Mouse (Mus musculus) hindbrain, embryonic 16.5 days (tissue): Measurements from ENCODE around the gene Gpr68. TPM values are rescaled to one million over a fixed set of nuclear protein-coding genes. Genes with fewer than 3 reads are reported as not detected.

Experiments
- ATAC-seq: fragments of 200-750 bp; cut with Nextera tagmentation; 2 replicates; pipeline ENCODE4 v1.8.0; 2017; ENCODE audit warnings: moderate TSS enrichment, moderate library complexity
- H3K27ac ChIP-seq: fragments of 300-500 bp; sonication (generic); 2 replicates; pipeline ENCODE4 v1.5.1; 2014; ENCODE audit warnings: low read depth, mild to moderate bottlenecking, control low read depth, low read length, moderate library complexity
- H3K27me3 ChIP-seq: fragments of 300-500 bp; sonication (generic); replicated peaks from 2 replicates; pipeline ENCODE4 v1.6.1; 2014; ENCODE audit warnings: low read length; ENCODE audit not compliant: control insufficient read depth, insufficient read depth
- H3K36me3 ChIP-seq: fragments of 300-500 bp; sonication (generic); 2 replicates; pipeline ENCODE4 v1.6.1; 2014; ENCODE audit warnings: mild to moderate bottlenecking, low read length, moderate library complexity, mixed read lengths; ENCODE audit not compliant: control insufficient read depth, insufficient read depth
- H3K4me1 ChIP-seq: fragments of 300-500 bp; sonication (generic); 2 replicates; pipeline ENCODE4 v1.6.1; 2014; ENCODE audit warnings: low read depth, low read length; ENCODE audit not compliant: control insufficient read depth, insufficient read depth
- H3K4me2 ChIP-seq: fragments of 300-500 bp; sonication (generic); 2 replicates; pipeline ENCODE4 v1.6.1; 2014; ENCODE audit warnings: mild to moderate bottlenecking, low read length, control low read depth, moderate library complexity
- H3K4me3 ChIP-seq: fragments of 300-500 bp; sonication (generic); 2 replicates; pipeline ENCODE4 v1.5.1; 2014; ENCODE audit warnings: mild to moderate bottlenecking, low read length, control low read depth, moderate library complexity
- H3K9ac ChIP-seq: fragments of 300-500 bp; sonication (generic); 2 replicates; pipeline ENCODE4 v1.6.1; 2014; ENCODE audit warnings: low read depth, mild to moderate bottlenecking, control low read depth, low read length, moderate library complexity
- H3K9me3 ChIP-seq: fragments of 300-500 bp; sonication (generic); 2 replicates; pipeline ENCODE4 v1.6.1; 2014; ENCODE audit warnings: mild to moderate bottlenecking, low read length, moderate library complexity; ENCODE audit not compliant: control insufficient read depth
- WGBS: fragments of 180-500 bp; shearing (Covaris S2); extraction: QIAGEN DNeasy Blood & Tissue Kit; methylation state at CpG from one replicate; pipeline ENCODE4 v1.1.7; 2014; 5-methylcytosine and 5-hydroxymethylcytosine counted together
- polyA plus RNA-seq: library from polyadenylated mRNA; unstranded; fragments of >200 nt; fragmentation: Nextera tagmentation; extraction: Ambion mirVana; gene quantifications from 2 replicates; pipeline ENCODE4 v1.2.1, GENCODE M21; 2015

The Gpr68 gene
- polyA plus RNA-seq, 1 experiment from 2014 or later: 6.8 TPM

- no peak overlapping the region for H3K4me3 ChIP-seq
- no peaks in the 10 kb centered on the region for H3K36me3 ChIP-seq
- no peak overlapping the region for H3K9ac ChIP-seq
- WGBS: 62% methylated on average over 4 of the region's 4 CpGs
- H3K27me3 ChIP-seq: no peaks in the 10 kb centered on the region
- 0 out of 2 replicates have a peak, but pooled peaks have one; percentile 44 for ATAC-seq
- H3K9me3 ChIP-seq: no peaks in the 10 kb centered on the region
- H3K4me2 ChIP-seq: no peak overlapping the region
- no peak overlapping the region for H3K27ac ChIP-seq
- no peaks in the 10 kb centered on the region for H3K4me1 ChIP-seq
These were observed 39.9 kb downstream of the Gpr68 start for GRCm38 (mm10) chr12:100868049-100868622.

GRCm38 (mm10) chr12:100867097-100867496 is 40.9 kb downstream of the Gpr68 start:
- Histone ChIP-seq H3K9me3 (no peaks in the 10 kb centered on the region), H3K9ac (no peak overlapping the region), H3K4me1 (no peaks in the 10 kb centered on the region), H3K4me3 (no peak overlapping the region), H3K27me3 (no peaks in the 10 kb centered on the region), H3K36me3 (no peaks in the 10 kb centered on the region), H3K27ac (no peak overlapping the region), H3K4me2 (no peak overlapping the region)
- WGBS: 85% methylated on average over 8 of the region's 8 CpGs
- ATAC-seq: peak; percentile 29; the same call in 1 of the 2 replicates

GRCm38 (mm10) chr12:100865509-100866078 is 42.4 kb downstream of the Gpr68 start:
- Histone ChIP-seq H3K9me3 (no peaks in the 10 kb centered on the region), H3K27ac (no peak overlapping the region), H3K36me3 (no peaks in the 10 kb centered on the region), H3K27me3 (no peaks in the 10 kb centered on the region), H3K4me1 (no peaks in the 10 kb centered on the region), H3K4me2 (no peak overlapping the region), H3K4me3 (no peak overlapping the region), H3K9ac (no peak overlapping the region)
- ATAC-seq: peak; percentile 21; the same call in 1 of the 2 replicates
- 57% methylated on average over 11 of the region's 11 CpGs for WGBS

- no peak overlapping the region for H3K27ac ChIP-seq
- no peak overlapping the region for H3K4me3 ChIP-seq
- H3K36me3 ChIP-seq: no peaks in the 10 kb centered on the region
- no peak; the same call in 1 of the 2 replicates for ATAC-seq
- H3K4me1 ChIP-seq: no peaks in the 10 kb centered on the region
- no peaks in the 10 kb centered on the region; the same call in 1 of the 2 replicates for H3K9me3 ChIP-seq
- no peak overlapping the region for H3K9ac ChIP-seq
- H3K27me3 ChIP-seq: no peaks in the 10 kb centered on the region
- H3K4me2 ChIP-seq: no peak overlapping the region
These were observed 42.9 kb downstream of the Gpr68 start for GRCm38 (mm10) chr12:100865072-100865471.

- ATAC-seq: no peak
- H3K9me3 ChIP-seq: no peaks in the 10 kb centered on the region; the same call in 1 of the 2 replicates
- H3K4me3 ChIP-seq: no peak overlapping the region
- WGBS: 89% methylated on average over 3 of the region's 3 CpGs
- H3K27ac ChIP-seq: no peak overlapping the region
- no peak overlapping the region for H3K4me2 ChIP-seq
- H3K9ac ChIP-seq: no peak overlapping the region
- no peaks in the 10 kb centered on the region for H3K36me3 ChIP-seq
- no peaks in the 10 kb centered on the region for H3K4me1 ChIP-seq
- no peaks in the 10 kb centered on the region for H3K27me3 ChIP-seq
These were observed 45.0 kb downstream of the Gpr68 start for GRCm38 (mm10) chr12:100862856-100863446.

- Histone ChIP-seq H3K27ac (no peak overlapping the region), H3K4me3 (no peak overlapping the region), H3K4me1 (no peaks in the 10 kb centered on the region), H3K4me2 (no peak overlapping the region), H3K9me3 (no peaks in the 10 kb centered on the region; the same call in 1 of the 2 replicates), H3K27me3 (no peaks in the 10 kb centered on the region), H3K36me3 (no peaks in the 10 kb centered on the region), H3K9ac (no peak overlapping the region)
- no peak for ATAC-seq
- 93% methylated on average over 3 of the region's 3 CpGs for whole genome bisulfite sequencing
These were observed 45.7 kb downstream of the Gpr68 start for GRCm38 (mm10) chr12:100862272-100862671.

GRCm38 (mm10) chr12:100857791-100858190 is 50.2 kb downstream of the Gpr68 start:
- WGBS: 79% methylated on average over 7 of the region's 7 CpGs
- Histone ChIP-seq H3K4me2 (no peak overlapping the region), H3K27me3 (no peaks in the 10 kb centered on the region), H3K36me3 (no peaks in the 10 kb centered on the region), H3K4me1 (no peaks in the 10 kb centered on the region), H3K9me3 (no peaks in the 10 kb centered on the region; the same call in 1 of the 2 replicates), H3K9ac (no peak overlapping the region), H3K27ac (no peak overlapping the region), H3K4me3 (no peak overlapping the region)
- ATAC-seq: no peak

GRCm38 (mm10) chr12:100856337-100856736 is 51.7 kb downstream of the Gpr68 start:
- Histone ChIP-seq H3K4me2 (no peak overlapping the region), H3K27me3 (no peaks in the 10 kb centered on the region), H3K27ac (no peak overlapping the region), H3K9ac (no peak overlapping the region), H3K36me3 (no peaks in the 10 kb centered on the region), H3K4me1 (no peaks in the 10 kb centered on the region), H3K4me3 (no peak overlapping the region), H3K9me3 (no peaks in the 10 kb centered on the region; the same call in 1 of the 2 replicates)
- no peak for ATAC-seq
- 91% methylated on average over 2 of the region's 2 CpGs for WGBS

GRCm38 (mm10) chr12:100852370-100852769 is 55.6 kb downstream of the Gpr68 start:
- Histone ChIP-seq H3K36me3 (no peaks in the 10 kb centered on the region), H3K9me3 (no peaks in the 10 kb centered on the region), H3K4me3 (no peak overlapping the region), H3K27ac (no peak overlapping the region), H3K4me1 (no peaks in the 10 kb centered on the region), H3K9ac (no peak overlapping the region), H3K4me2 (no peak overlapping the region), H3K27me3 (no peaks in the 10 kb centered on the region)
- ATAC-seq: no peak
- WGBS: 92% methylated on average over 3 of the region's 3 CpGs
